Mouse (Mus musculus) MEL (cell line): ENCODE results near the gene Trappc2l.

Experiments
- CTCF ChIP-seq, 3 experiments: IDR thresholded peaks in 2 of 3; conservative IDR thresholded peaks in 1 of 3; 2 replicates each; pipeline ENCODE4 v1.5.1; 2011 to 2012; ENCODE audit warnings: low read length in 3 of 3, low read depth in 2 of 3, mild to moderate bottlenecking in 2 of 3, improper control_type of control experiment in 1 of 3, inconsistent platforms in 1 of 3, mixed read lengths in 1 of 3, moderate library complexity in 1 of 3; ENCODE audit not compliant: control insufficient read depth in 1 of 3, insufficient read depth in 1 of 3, poor library complexity in 1 of 3, severe bottlenecking in 1 of 3
- EP300 ChIP-seq, 2 experiments: IDR thresholded peaks; 2 replicates each; pipeline ENCODE4 v1.6.1; 2011; ENCODE audit warnings: improper control_type of control experiment in 2 of 2, low read length in 2 of 2, low read depth in 1 of 2, mild to moderate bottlenecking in 1 of 2
- GABPA ChIP-seq: IDR thresholded peaks from 2 replicates; pipeline ENCODE4 v1.6.1; 2012; ENCODE audit warnings: low read depth, mild to moderate bottlenecking, inconsistent platforms, low read length, improper control_type of control experiment, moderate library complexity
- KAT2A ChIP-seq: conservative IDR thresholded peaks from 2 replicates; pipeline ENCODE4 v1.6.1; 2012; ENCODE audit warnings: low read depth, low read length, improper control_type of control experiment, inconsistent platforms
- POLR2A ChIP-seq, 2 experiments: IDR thresholded peaks; 2 replicates each; pipeline ENCODE4 v1.6.1; 2011 to 2012; ENCODE audit warnings: low read length in 2 of 2, mild to moderate bottlenecking in 2 of 2, control low read depth in 1 of 2, improper control_type of control experiment in 1 of 2, low read depth in 1 of 2, moderate library complexity in 1 of 2; ENCODE audit not compliant: control insufficient read depth in 1 of 2, insufficient read depth in 1 of 2, poor library complexity in 1 of 2
- TAL1 ChIP-seq: IDR thresholded peaks from 2 replicates; pipeline ENCODE4 v1.6.1; 2012; ENCODE audit warnings: mild to moderate bottlenecking, inconsistent platforms, low read length, moderate library complexity, mixed read lengths

- TF ChIP-seq EP300 (IDR thresholded peaks at IDR 0.05; ENCODE audit: low read depth in 1 of 2, low read length in 2 of 2): no peak
- no peak for TF ChIP-seq POLR2A (IDR thresholded peaks at IDR 0.05; ENCODE audit: control insufficient read depth in 1 of 2, insufficient read depth in 1 of 2, low read depth in 1 of 2, low read length in 2 of 2, poor library complexity in 1 of 2)
- no peak for TF ChIP-seq GABPA
- TF ChIP-seq CTCF (IDR thresholded peaks at IDR 0.05 in 2 of 3, conservative IDR thresholded peaks at IDR 0.05 in 1 of 3; ENCODE audit: control insufficient read depth in 1 of 3, insufficient read depth in 1 of 3, low read depth in 2 of 3, low read length in 3 of 3, poor library complexity in 1 of 3, severe bottlenecking in 1 of 3): no peak
- TF ChIP-seq TAL1: no peak
- no peak for TF ChIP-seq KAT2A
Measured at GRCm38 (mm10) chr8:122641406-122641805, 30.0 kb downstream of the Trappc2l start.
